Mouse (Mus musculus) intestine, postnatal 0 days (tissue): ENCODE measurements around the gene Gm12166. TPM values are rescaled to one million over a fixed set of nuclear protein-coding genes. Genes with fewer than 3 reads are reported as not detected.

Experiments
- ATAC-seq: fragments of 200-750 bp; cut with Nextera tagmentation; 2 replicates; pipeline ENCODE4 v1.8.0; 2017; ENCODE audit warnings: mild to moderate bottlenecking, moderate TSS enrichment, moderate library complexity
- H3K27ac ChIP-seq: fragments of 300-500 bp; sonication (generic); 2 replicates; pipeline ENCODE4 v1.5.1; 2014; ENCODE audit warnings: mild to moderate bottlenecking, low read depth, low read length, moderate library complexity
- H3K27me3 ChIP-seq: fragments of 300-500 bp; sonication (generic); replicated peaks from 2 replicates; pipeline ENCODE4 v1.6.1; 2014; ENCODE audit warnings: low read length, mixed read lengths; ENCODE audit not compliant: control insufficient read depth, insufficient read depth
- H3K36me3 ChIP-seq: fragments of 300-500 bp; sonication (generic); 2 replicates; pipeline ENCODE4 v1.6.1; 2014; ENCODE audit warnings: mild to moderate bottlenecking, moderate library complexity; ENCODE audit not compliant: control insufficient read depth, insufficient read depth
- H3K4me1 ChIP-seq: fragments of 300-500 bp; sonication (generic); replicated peaks from 2 replicates; pipeline ENCODE4 v1.6.1; 2014; ENCODE audit warnings: antibody characterized with exemption, low read length, mixed read lengths; ENCODE audit not compliant: control insufficient read depth, insufficient read depth
- H3K4me2 ChIP-seq: fragments of 300-500 bp; sonication (generic); replicated peaks from 2 replicates; pipeline ENCODE4 v1.6.1; 2014; ENCODE audit warnings: low read depth, mild to moderate bottlenecking, moderate library complexity
- H3K4me3 ChIP-seq: fragments of 300-500 bp; sonication (generic); 2 replicates; pipeline ENCODE4 v1.5.1; 2014; ENCODE audit warnings: low read depth, low read length
- H3K9ac ChIP-seq: fragments of 300-500 bp; sonication (generic); 2 replicates; pipeline ENCODE4 v1.6.1; 2014; ENCODE audit warnings: mild to moderate bottlenecking, low read depth, low read length
- H3K9me3 ChIP-seq: fragments of 300-500 bp; sonication (generic); 2 replicates; pipeline ENCODE4 v1.6.1; 2016; ENCODE audit warnings: mixed run types; ENCODE audit not compliant: control insufficient read depth
- CTCF ChIP-seq: sonication (generic); IDR thresholded peaks from 2 replicates; pipeline ENCODE4 v1.5.1; 2016; ENCODE audit warnings: low read depth, mild to moderate bottlenecking, control low read depth, antibody characterized with exemption, moderate library complexity
- WGBS: fragments of 180-500 bp; shearing (Covaris S2); extraction: QIAGEN DNeasy Blood & Tissue Kit; methylation state at CpG from one replicate; pipeline ENCODE4 v1.1.7; 2014; 5-methylcytosine and 5-hydroxymethylcytosine counted together
- microRNA-seq: library from miRNA; unstranded; fragments of <30 nt; microRNA quantifications from one replicate; pipeline ENCODE4, GENCODE M21; 2016
- polyA plus RNA-seq: library from polyadenylated mRNA; unstranded; fragments of >200 nt; fragmentation: Nextera tagmentation; extraction: Ambion mirVana; gene quantifications from 2 replicates; pipeline ENCODE4 v1.2.1, GENCODE M21; 2015

Gene Gm12166
- polyA plus RNA-seq, 1 experiment from 2014 or later: 9.5 TPM

DNA sequence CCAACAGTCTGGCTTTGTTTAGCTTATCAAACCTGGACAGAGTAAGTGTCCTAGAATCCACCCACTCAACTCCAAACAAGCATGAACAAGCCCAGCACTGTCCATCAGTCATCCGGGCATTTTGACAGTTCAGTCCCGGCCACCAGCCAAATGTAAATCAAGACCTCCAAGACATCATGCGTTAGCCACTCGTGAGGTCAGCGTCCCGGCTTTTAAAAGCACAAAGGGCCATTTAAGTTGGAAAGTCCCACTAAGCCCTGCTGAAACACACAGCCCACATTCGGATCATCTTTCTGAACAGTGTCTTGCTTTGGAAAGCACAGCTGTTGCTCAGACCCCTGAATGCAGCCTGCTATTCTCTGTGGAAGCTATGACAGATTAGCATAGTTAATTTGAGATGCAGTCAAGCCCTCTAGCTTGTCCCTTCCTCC lies 26.1 kb downstream of the Gm12166 start:
- Histone ChIP-seq H3K4me2 (no peak overlapping the region), H3K4me1 (no peaks in the 10 kb centered on the region), H3K9me3 (no peaks in the 10 kb centered on the region), H3K4me3 (no peak overlapping the region), H3K36me3 (no peaks in the 10 kb centered on the region), H3K27me3 (no peaks in the 10 kb centered on the region), H3K27ac (no peak overlapping the region), H3K9ac (no peak overlapping the region)
- WGBS: 52% methylated on average over 7 of the region's 7 CpGs
- ATAC-seq: no peak
- no peak for TF ChIP-seq CTCF

DNA sequence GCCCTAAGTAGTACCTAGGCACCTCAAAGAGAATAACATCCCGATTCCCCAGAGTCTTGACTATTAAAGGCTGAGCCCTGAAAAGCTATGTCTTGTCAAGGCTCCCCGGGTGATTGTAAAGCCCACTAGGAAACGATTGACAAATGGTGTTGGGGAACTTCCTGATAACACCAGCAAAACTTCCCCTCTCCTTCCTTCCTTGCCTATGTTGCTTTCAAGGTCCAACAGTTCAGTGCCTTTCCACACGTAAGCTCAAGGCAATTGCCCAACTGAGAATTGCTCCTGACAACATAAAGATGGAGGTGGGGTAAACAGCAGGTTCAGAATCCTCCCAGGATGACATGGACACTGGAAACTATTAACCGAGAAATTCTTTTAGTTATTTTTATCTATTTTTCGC lies 29.1 kb downstream of the Gm12166 start:
- no peaks in the 10 kb centered on the region for H3K4me1 ChIP-seq
- ATAC-seq: no peak
- no peak overlapping the region for H3K9ac ChIP-seq
- H3K27ac ChIP-seq: no peak overlapping the region
- no peak overlapping the region for H3K4me3 ChIP-seq
- WGBS: 75% methylated on average over 6 of the region's 6 CpGs
- no peaks in the 10 kb centered on the region for H3K36me3 ChIP-seq
- H3K27me3 ChIP-seq: no peaks in the 10 kb centered on the region
- no peak overlapping the region for H3K4me2 ChIP-seq
- no peaks in the 10 kb centered on the region for H3K9me3 ChIP-seq
- no peak for TF ChIP-seq CTCF

DNA sequence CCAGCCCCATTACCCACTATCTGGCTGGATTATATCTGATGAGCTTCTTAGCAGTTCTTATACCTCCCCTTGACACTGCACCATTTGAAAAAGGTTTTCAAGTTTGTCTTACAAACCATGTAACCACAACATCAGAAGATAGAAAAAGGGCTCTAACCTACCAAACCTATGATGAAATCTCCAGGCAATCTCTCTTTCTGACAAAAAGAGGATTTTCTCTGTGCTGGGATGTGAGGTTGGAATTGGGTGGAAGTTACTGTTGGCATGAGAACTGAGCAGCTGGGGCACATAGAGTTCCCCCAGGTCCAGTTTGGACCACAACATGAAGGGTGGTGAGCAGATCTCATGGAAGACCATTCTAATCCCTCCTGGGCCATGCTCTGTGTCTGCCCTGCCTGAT lies 30.3 kb downstream of the Gm12166 start:
- H3K4me1 ChIP-seq: no peaks in the 10 kb centered on the region

GRCm38 (mm10) chr11:46020246-46020645 lies 31.9 kb downstream of the Gm12166 start:
- Histone ChIP-seq H3K9me3 (no peaks in the 10 kb centered on the region), H3K27ac (no peak overlapping the region), H3K36me3 (no peaks in the 10 kb centered on the region), H3K9ac (no peak overlapping the region), H3K4me1 (no peaks in the 10 kb centered on the region), H3K27me3 (no peaks in the 10 kb centered on the region), H3K4me2 (no peak overlapping the region), H3K4me3 (no peak overlapping the region)
- no peak for ATAC-seq
- no peak for TF ChIP-seq CTCF
- 88% methylated on average over 1 of the region's 1 CpGs for WGBS

More for the DNA sequence above, 30.3 kb downstream of the Gm12166 start:
- H3K9ac ChIP-seq: no peak overlapping the region
- no peak for TF ChIP-seq CTCF
- no peaks in the 10 kb centered on the region for H3K36me3 ChIP-seq
- H3K4me3 ChIP-seq: no peak overlapping the region
- no peak for ATAC-seq
- H3K9me3 ChIP-seq: no peaks in the 10 kb centered on the region
- H3K27me3 ChIP-seq: no peaks in the 10 kb centered on the region
- no peak overlapping the region for H3K4me2 ChIP-seq
- H3K27ac ChIP-seq: no peak overlapping the region

DNA sequence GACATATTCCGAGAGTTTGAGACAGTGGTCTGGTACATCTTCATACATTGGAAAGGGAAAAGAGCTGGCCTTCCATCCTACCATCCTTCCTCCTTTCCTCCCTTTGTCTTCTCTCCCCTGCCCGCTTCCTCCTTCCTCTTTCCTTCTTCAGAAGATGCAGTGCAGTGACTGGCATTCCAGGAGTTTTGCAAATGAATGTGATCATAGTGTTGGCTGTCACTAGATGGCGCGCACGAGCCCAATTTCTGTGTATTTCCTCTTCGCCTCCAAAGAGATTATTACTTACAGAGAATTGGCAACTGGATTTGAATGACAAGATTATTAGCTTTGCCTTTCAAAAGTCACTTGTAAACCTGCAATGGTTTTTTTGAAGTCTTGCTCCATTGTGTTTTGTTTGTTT lies 36.1 kb downstream of the Gm12166 start:
- H3K4me3 ChIP-seq: no peak overlapping the region
- no peaks in the 10 kb centered on the region for H3K27me3 ChIP-seq
- ATAC-seq: no peak
- no peaks in the 10 kb centered on the region for H3K4me1 ChIP-seq
- 23% methylated on average over 6 of the region's 6 CpGs for WGBS
- H3K27ac ChIP-seq: no peak overlapping the region
- no peak overlapping the region for H3K9ac ChIP-seq
- TF ChIP-seq CTCF: peak; percentile 86
- H3K36me3 ChIP-seq: no peaks in the 10 kb centered on the region
- no peak overlapping the region for H3K4me2 ChIP-seq
- H3K9me3 ChIP-seq: no peaks in the 10 kb centered on the region

Small RNAs within 50 kb of the gene (microRNA-seq; reads per million reads assigned to microRNA genes)
- gene Mir8100: not detected

Other genes with a start within 250 kb of the Gm12166 start
- gene Clint1, start 200.3 kb downstream of the Gm12166 start, polyA plus RNA-seq: 171 and 185 TPM in 2 replicates
- 3.1 and 3.4 TPM in 2 replicates for gene Lsm11, start 107.4 kb downstream of the Gm12166 start, polyA plus RNA-seq
- 5.6 and 6.0 TPM in 2 replicates for gene Thg1l, start 96.8 kb downstream of the Gm12166 start, polyA plus RNA-seq
- 0.05 and 0.16 TPM in 2 replicates for gene Sox30, start 72.0 kb downstream of the Gm12166 start, polyA plus RNA-seq
- 4.0 and 4.5 TPM in 2 replicates for gene Adam19, start 3.7 kb upstream of the Gm12166 start, polyA plus RNA-seq
- 2.1 and 2.9 TPM in 2 replicates for gene Nipal4, start 114.2 kb upstream of the Gm12166 start, polyA plus RNA-seq
- 0.10 and 0.17 TPM in 2 replicates for gene Fndc9, start 183.2 kb upstream of the Gm12166 start, polyA plus RNA-seq